Mouse (Mus musculus) liver, embryonic 12.5 days (tissue): ENCODE measurements at regions not wholly inside any gene's neighbourhood (a gene's known extent, or its start where the extent isn't known, plus 50 kb on each side); places are given as distances from the start of the nearest gene placed in this dataset.

Source experiments
- ATAC-seq: fragments of 200-750 bp; cut with Nextera tagmentation; 2 replicates; pipeline ENCODE4 v1.8.0; 2017; ENCODE audit warnings: moderate number of reproducible peaks, mild to moderate bottlenecking, moderate library complexity
- H3K27ac ChIP-seq: fragments of 300-500 bp; sonication (generic); 2 replicates; pipeline ENCODE4 v1.5.1; 2016; ENCODE audit warnings: mild to moderate bottlenecking
- H3K27me3 ChIP-seq: fragments of 300-500 bp; sonication (generic); replicated peaks from 2 replicates; pipeline ENCODE4 v1.6.1; 2016; ENCODE audit warnings: mild to moderate bottlenecking, moderate library complexity
- H3K36me3 ChIP-seq: fragments of 300-500 bp; sonication (generic); 2 replicates; pipeline ENCODE4 v1.6.1; 2016; ENCODE audit warnings: mild to moderate bottlenecking, moderate library complexity
- H3K4me1 ChIP-seq: fragments of 300-500 bp; sonication (generic); 2 replicates; pipeline ENCODE4 v1.6.1; 2016
- H3K4me2 ChIP-seq: fragments of 300-500 bp; sonication (generic); 2 replicates; pipeline ENCODE4 v1.6.1; 2016; ENCODE audit warnings: mild to moderate bottlenecking, moderate library complexity
- H3K4me3 ChIP-seq: fragments of 300-500 bp; sonication (generic); 2 replicates; pipeline ENCODE4 v1.5.1; 2016; ENCODE audit warnings: mild to moderate bottlenecking, moderate library complexity
- H3K9ac ChIP-seq: fragments of 300-500 bp; sonication (generic); 2 replicates; pipeline ENCODE4 v1.6.1; 2016; ENCODE audit warnings: mild to moderate bottlenecking, moderate library complexity
- H3K9me3 ChIP-seq: fragments of 300-500 bp; sonication (generic); replicated peaks from 2 replicates; pipeline ENCODE4 v1.6.1; 2016; ENCODE audit warnings: mild to moderate bottlenecking, moderate library complexity
- WGBS: fragments of 180-500 bp; shearing (Covaris S2); methylation state at CpG from one replicate; pipeline ENCODE4 v1.1.7; 2016; ENCODE audit not compliant: insufficient replicate concordance; 5-methylcytosine and 5-hydroxymethylcytosine counted together

DNA sequence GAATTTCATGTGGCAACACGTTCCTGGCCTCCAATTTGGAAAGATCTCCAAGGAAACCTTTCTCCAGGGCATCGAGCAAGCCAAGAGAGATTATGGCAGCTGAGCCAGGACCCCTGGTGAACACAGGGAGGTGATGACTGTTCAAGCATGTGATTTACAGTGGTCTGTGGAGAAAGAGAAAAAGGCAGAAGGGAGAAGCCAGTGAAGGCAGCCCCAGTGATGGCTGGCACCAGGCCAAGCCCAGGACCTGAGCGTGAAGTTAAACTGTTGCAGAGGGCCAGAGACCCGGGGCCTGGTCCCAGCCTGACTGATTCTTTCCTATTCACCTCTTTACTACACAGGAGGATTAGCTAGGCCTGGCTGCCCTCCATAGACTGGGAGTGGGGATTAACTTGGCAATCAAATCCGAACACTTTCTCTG is 261.7 kb downstream of the Rybp start:
- H3K4me1 ChIP-seq: no peaks in the 10 kb centered on the region
- no peaks in the 10 kb centered on the region for H3K9me3 ChIP-seq
- no peak for ATAC-seq
- H3K4me2 ChIP-seq: no peak overlapping the region
- H3K4me3 ChIP-seq: no peak overlapping the region
- 64% methylated on average over 5 of the region's 5 CpGs for WGBS
- no peak overlapping the region for H3K27ac ChIP-seq
- H3K36me3 ChIP-seq: no peaks in the 10 kb centered on the region
- no peak overlapping the region for H3K9ac ChIP-seq
- peaks cover 10% of the 10 kb centered on the region; the same call in 1 of the 2 replicates for H3K27me3 ChIP-seq

DNA sequence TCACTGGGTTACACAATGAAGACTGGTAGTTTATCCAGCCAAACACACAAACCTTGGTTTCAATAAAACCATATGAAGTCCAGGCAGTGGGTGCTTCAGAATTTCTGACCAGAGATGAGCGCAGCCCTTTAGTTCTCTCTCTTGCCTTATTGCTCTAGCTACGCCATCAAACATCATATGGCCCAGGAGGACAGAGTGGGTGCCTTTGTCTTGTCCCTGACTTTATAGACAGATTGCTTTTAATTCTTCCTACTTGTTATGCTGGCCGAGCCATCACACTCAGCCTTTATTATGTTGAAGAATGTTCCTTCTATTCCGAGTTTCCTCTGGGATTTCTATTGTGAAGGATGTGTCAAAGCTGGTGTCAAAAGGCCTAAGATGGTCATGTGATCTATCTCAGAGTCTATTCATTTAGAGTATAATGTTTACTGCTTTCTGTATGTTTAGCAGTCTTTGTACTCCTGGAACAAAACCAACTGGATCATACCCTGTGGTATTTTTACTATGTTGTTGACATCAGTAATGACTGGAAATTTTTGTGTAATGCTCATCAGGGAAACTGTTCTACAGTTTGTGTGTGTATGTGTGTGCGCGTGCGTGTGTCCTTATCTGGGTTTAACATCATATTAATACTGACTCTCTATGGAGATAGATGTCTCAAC is 263.7 kb downstream of the Rybp start:
- Histone ChIP-seq H3K9ac (no peak overlapping the region), H3K4me2 (no peak overlapping the region), H3K4me1 (no peaks in the 10 kb centered on the region), H3K36me3 (no peaks in the 10 kb centered on the region), H3K4me3 (no peak overlapping the region), H3K27ac (no peak overlapping the region), H3K27me3 (peaks cover 18% of the 10 kb centered on the region; the same call in 1 of the 2 replicates), H3K9me3 (no peaks in the 10 kb centered on the region)
- ATAC-seq: no peak
- WGBS: 77% methylated on average over 7 of the region's 7 CpGs

DNA sequence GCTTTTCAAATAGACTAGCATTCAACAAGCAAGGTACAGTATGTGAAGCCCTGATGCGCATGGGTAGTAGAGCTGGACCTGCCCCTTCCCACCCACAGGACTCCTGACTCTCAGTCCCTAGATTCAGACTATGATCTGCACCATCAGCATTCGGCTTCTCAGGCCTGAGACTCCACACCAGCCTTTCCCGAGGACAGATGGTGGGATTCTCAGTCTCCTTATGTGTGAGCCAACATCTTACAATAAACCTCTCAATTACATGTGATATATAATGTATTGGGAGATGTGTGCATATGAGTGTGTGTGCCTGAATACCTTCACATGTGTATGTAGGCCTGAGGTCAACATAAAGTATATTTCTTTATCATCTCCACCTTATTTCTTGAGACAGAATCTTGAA is 268.3 kb downstream of the Rybp start:
- 60% methylated on average over 3 of the region's 3 CpGs for WGBS

DNA sequence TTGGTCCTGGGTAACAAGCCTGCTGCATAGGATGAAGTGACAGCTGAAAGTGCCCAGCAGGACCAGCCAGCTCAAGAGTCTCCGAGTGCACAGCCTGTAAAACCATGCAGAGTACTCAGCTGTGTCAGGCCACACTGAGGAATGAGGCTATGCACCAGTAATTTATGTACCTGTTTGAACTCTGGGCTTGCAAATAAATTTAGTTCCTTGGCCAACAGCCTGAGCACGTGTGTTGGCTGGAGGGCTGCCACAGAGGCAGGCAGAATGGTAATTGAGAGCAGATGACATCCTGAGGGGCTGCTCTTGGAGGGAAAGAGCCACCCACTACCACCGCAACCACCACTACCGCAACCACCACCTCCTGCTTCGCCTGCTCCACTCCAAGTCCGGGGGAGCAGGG is 273.3 kb downstream of the Rybp start:
- Histone ChIP-seq H3K4me1 (no peaks in the 10 kb centered on the region), H3K27me3 (peaks cover 56% of the 10 kb centered on the region), H3K4me3 (no peak overlapping the region), H3K27ac (no peak overlapping the region), H3K4me2 (no peak overlapping the region), H3K9me3 (no peaks in the 10 kb centered on the region), H3K9ac (no peak overlapping the region), H3K36me3 (no peaks in the 10 kb centered on the region)
- 32% methylated on average over 6 of the region's 6 CpGs for WGBS
- ATAC-seq: no peak

More for the DNA sequence above, 268.3 kb downstream of the Rybp start:
- peaks cover 24% of the 10 kb centered on the region; the same call in 1 of the 2 replicates for H3K27me3 ChIP-seq
- H3K4me3 ChIP-seq: no peak overlapping the region
- no peak overlapping the region for H3K4me2 ChIP-seq
- H3K27ac ChIP-seq: no peak overlapping the region
- H3K9ac ChIP-seq: no peak overlapping the region
- no peak for ATAC-seq
- H3K9me3 ChIP-seq: no peaks in the 10 kb centered on the region
- H3K36me3 ChIP-seq: no peaks in the 10 kb centered on the region
- no peaks in the 10 kb centered on the region for H3K4me1 ChIP-seq

DNA sequence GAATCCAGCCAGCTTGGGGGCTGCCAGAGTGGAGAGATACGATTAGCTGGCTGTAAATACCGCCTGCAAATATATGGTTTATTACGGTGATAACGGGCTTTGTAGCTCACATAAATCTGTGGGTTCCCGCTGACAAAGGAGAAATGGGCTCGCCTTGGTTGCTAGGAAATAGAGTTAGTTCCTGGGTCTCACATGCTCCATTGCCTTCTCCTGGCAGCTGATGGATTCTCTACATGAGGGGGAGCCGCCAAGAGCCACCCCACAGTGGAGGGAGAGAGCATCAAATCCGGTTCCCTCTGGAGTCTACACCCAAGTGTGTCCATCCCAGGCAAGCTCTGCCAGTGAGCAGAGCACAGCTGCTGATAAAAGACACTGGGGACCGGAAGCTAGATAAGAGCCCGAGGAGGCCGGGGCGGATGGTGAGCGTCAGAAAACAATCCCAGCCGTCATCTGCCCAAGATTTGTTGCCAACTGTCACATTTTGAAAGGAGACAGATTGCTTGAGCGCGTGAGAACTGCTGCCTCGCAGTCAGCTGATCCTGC is 275.7 kb downstream of the Rybp start:
- Histone ChIP-seq H3K27ac (no peak overlapping the region), H3K9ac (no peak overlapping the region), H3K36me3 (no peaks in the 10 kb centered on the region), H3K4me1 (no peaks in the 10 kb centered on the region), H3K27me3 (peaks cover 67% of the 10 kb centered on the region), H3K4me3 (no peak overlapping the region), H3K4me2 (no peak overlapping the region; the same call in 1 of the 2 replicates), H3K9me3 (no peaks in the 10 kb centered on the region)
- WGBS: 7% methylated on average over 17 of the region's 17 CpGs
- no peak for ATAC-seq

DNA sequence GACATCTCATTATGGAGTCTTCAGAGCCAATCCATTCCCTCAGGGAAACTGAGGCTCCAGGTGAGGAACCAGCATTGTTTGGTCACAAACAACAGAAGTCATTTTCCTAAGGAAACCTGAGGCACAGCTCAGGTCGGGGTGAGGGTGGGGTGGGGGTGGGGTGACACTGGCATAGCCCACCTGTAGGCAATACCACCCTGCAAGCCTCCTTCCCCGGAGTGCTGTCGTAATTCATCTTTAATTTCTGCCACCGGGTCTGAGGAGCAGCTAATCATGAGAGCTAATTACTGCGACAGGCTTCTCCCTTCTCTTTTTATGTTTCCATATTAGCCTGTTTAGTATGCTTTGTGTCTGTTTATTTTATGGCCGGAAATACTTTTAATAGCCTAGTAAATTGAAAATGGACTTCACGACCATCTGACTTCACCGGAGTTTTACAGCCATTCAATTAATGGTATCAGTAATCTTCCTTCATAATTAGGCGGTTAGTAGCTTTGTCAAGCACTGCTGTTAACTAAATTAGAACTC is 276.3 kb downstream of the Rybp start:
- H3K9me3 ChIP-seq: no peaks in the 10 kb centered on the region
- no peak overlapping the region for H3K27ac ChIP-seq
- peaks cover 68% of the 10 kb centered on the region for H3K27me3 ChIP-seq
- WGBS: 47% methylated on average over 9 of the region's 9 CpGs
- no peak for ATAC-seq
- no peak overlapping the region for H3K4me3 ChIP-seq
- H3K4me1 ChIP-seq: no peaks in the 10 kb centered on the region
- H3K9ac ChIP-seq: no peak overlapping the region
- no peak overlapping the region for H3K4me2 ChIP-seq
- no peaks in the 10 kb centered on the region for H3K36me3 ChIP-seq

DNA sequence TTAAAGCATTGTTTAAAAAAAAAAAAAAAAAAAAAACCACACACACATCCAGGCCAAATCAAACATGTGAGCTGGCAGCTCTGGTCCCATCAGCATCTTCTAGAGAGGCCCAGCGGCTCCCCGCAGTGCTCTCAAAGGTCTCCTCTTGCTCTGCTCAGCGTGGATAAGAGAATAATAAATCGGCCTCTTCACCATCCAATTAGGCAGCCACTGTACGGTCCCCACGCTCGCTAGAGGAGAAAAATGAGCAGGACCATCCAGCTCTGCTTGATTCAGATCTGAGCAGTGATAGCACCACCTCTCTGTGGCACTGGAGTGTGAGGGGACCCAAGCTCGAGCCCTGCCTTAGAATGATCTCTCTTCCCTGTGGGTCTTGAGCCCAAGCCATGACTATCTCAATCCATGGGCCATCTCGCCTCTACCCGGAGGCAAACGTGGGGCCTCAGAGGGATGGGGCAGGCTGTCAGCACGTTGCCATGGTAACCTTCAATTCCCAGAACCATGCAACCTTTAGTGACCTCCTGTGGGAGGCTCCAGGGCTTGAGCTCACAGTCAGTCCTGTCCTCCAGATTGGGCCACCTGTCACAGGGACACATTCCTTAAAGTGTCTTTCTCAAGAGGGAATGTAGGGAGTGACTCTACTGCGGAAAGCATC is 273.6 kb upstream of the Prok2 start:
- H3K27ac ChIP-seq: no peak overlapping the region
- no peak for ATAC-seq
- no peaks in the 10 kb centered on the region for H3K9me3 ChIP-seq
- no peaks in the 10 kb centered on the region for H3K36me3 ChIP-seq
- no peak overlapping the region for H3K9ac ChIP-seq
- no peak overlapping the region for H3K4me2 ChIP-seq
- no peak overlapping the region for H3K4me3 ChIP-seq
- H3K4me1 ChIP-seq: no peaks in the 10 kb centered on the region; the same call in 1 of the 2 replicates
- 61% methylated on average over 13 of the region's 13 CpGs for WGBS
- H3K27me3 ChIP-seq: peaks cover 15% of the 10 kb centered on the region

DNA sequence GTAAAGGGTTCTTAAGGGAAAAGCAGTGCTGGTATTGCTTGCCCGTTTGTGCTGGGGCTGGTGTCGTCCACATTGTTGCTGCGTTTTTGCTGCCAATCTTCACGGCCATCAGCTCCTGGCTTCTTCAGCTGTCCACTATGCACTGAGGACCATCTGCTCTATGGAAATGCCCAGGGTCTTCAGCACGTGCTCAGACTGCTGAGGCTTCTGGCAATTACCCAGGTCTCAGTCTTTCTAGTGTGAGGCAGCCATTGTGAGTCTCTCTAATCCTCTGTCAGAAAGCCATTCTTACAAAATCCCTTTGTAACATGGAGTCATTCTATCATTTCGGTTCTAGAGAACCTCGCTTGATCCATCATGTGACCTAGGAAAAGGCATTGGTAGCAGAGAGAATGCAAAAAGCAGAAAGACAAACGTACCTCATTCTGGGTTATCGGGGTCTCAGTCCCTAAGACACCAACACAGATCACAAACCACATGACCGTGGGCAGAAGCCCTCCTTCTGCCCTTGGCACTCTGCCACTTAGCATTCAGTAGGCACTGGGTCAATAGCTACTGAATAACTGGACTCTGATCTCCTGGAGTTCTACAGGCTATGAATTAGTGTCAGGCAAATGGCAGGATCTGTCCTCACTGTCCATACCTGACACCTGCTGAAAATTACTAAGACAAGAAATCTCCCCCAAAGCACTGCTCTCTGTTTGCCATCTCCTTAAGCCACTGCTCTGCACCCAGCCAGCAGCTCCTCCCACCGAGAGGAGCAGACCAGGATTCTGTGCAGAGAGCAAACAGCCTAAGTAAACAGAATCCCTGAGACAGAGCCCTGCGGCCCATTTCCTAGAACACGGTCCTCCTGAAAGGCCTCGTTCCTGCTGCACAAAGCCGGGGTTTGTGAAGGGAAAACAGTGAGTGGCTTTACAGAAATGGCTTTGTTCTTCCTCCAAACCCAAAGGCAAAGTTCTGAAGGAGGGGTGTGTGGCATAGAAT is 270.1 kb upstream of the Prok2 start:
- H3K27me3 ChIP-seq: peaks cover 15% of the 10 kb centered on the region
- no peaks in the 10 kb centered on the region; the same call in 1 of the 2 replicates for H3K4me1 ChIP-seq
- H3K4me2 ChIP-seq: no peak overlapping the region
- H3K9me3 ChIP-seq: no peaks in the 10 kb centered on the region
- H3K9ac ChIP-seq: no peak overlapping the region
- H3K4me3 ChIP-seq: no peak overlapping the region
- H3K27ac ChIP-seq: no peak overlapping the region
- 0 out of 2 replicates have a peak, but pooled peaks have one; percentile 28 for ATAC-seq
- H3K36me3 ChIP-seq: no peaks in the 10 kb centered on the region
- WGBS: 57% methylated on average over 15 of the region's 15 CpGs

DNA sequence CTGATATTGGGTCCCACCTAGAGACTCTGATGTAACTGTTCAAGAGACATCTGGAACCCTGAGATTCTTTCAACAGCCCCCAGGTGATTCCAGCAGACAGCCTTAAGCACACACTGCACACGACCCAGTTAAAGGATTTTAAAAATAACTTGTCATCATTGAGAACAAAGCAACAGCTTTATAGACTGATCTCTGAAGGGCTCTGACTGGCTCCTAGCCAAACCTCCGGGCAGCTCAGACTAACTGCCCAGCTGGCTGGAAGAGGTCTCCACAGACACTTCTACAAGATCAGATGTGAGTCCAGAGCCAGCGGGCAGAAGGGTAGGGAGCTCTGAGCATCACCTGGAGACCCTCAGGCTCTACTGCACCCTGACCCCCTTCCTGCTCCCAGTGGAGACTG is 267.8 kb upstream of the Prok2 start:
- H3K9ac ChIP-seq: no peak overlapping the region
- no peak for ATAC-seq
- H3K4me2 ChIP-seq: no peak overlapping the region
- 49% methylated on average over 3 of the region's 3 CpGs for WGBS
- no peaks in the 10 kb centered on the region for H3K36me3 ChIP-seq
- no peak overlapping the region for H3K4me3 ChIP-seq
- no peaks in the 10 kb centered on the region for H3K9me3 ChIP-seq
- H3K27me3 ChIP-seq: peaks cover 9% of the 10 kb centered on the region
- H3K4me1 ChIP-seq: no peaks in the 10 kb centered on the region; the same call in 1 of the 2 replicates
- H3K27ac ChIP-seq: no peak overlapping the region

DNA sequence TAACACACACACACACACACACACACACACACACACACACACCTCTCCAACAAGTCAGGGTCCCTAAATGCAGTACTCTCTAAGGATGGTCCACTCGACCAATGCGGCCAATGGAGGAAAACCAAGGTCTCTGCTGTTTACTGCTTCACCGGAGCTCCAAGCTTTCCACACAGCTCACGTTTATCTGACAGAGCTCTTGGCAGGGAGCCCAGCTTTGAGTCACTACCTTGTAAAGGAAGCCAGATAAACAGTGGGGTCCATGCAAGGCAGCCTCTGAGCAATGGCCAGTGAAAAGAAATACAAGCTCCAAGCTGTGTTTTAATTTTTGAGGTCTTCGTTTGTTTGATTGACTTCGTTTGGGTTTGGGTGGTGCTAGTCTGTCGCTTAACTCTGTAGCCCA is 264.9 kb upstream of the Prok2 start:
- H3K36me3 ChIP-seq: no peaks in the 10 kb centered on the region
- H3K4me3 ChIP-seq: no peak overlapping the region
- 52% methylated on average over 7 of the region's 7 CpGs for WGBS
- peaks cover under 1% of the 10 kb centered on the region; the same call in 1 of the 2 replicates for H3K4me1 ChIP-seq
- ATAC-seq: peak; percentile 64
- peaks cover 28% of the 10 kb centered on the region for H3K27me3 ChIP-seq
- no peak overlapping the region for H3K9ac ChIP-seq
- H3K27ac ChIP-seq: no peak overlapping the region
- H3K4me2 ChIP-seq: no peak overlapping the region
- no peaks in the 10 kb centered on the region for H3K9me3 ChIP-seq

DNA sequence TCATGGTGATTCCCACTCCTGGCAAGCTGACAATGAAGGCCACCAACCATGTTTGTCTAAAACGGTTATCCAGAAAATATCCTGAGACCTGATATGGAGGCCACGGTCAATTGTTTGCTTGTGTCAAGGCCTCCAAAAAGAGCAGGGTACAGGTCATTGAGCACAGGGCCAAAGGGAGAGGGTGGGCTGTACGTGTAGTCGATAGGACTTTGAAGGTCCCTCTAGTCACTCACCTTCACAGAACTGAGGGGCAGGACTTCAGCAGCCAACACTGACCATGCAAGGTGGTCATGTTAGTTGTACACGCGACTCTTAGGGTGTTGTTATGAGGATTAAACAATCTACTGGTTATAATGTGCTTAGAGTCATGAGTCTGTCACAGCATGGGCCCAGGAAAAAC is 264.4 kb upstream of the Prok2 start:
- 60% methylated on average over 6 of the region's 6 CpGs for WGBS
- no peak overlapping the region for H3K4me3 ChIP-seq
- no peaks in the 10 kb centered on the region for H3K9me3 ChIP-seq
- H3K27ac ChIP-seq: no peak overlapping the region
- H3K36me3 ChIP-seq: no peaks in the 10 kb centered on the region
- 0 out of 2 replicates have a peak, but pooled peaks cover 5% of the 10 kb centered on the region for H3K4me1 ChIP-seq
- H3K27me3 ChIP-seq: peaks cover 32% of the 10 kb centered on the region
- no peak for ATAC-seq
- no peak overlapping the region for H3K4me2 ChIP-seq
- H3K9ac ChIP-seq: no peak overlapping the region
